Mouse (Mus musculus) G1E (cell line): ENCODE results near the gene 4933407L21Rik.

Source experiments
- CTCF ChIP-seq: IDR thresholded peaks from 2 replicates; pipeline ENCODE4 v1.5.1; 2012; ENCODE audit warnings: low read depth, low read length, inconsistent platforms, mixed read lengths
- GATA2 ChIP-seq: IDR thresholded peaks from 2 replicates; pipeline ENCODE4 v1.6.1; 2012; ENCODE audit warnings: low read depth, low read length, inconsistent platforms, borderline replicate concordance
- TAL1 ChIP-seq: conservative IDR thresholded peaks from 2 replicates; pipeline ENCODE4 v1.6.1; 2012; ENCODE audit warnings: low read depth, low read length, inconsistent platforms, mixed read lengths

- TF ChIP-seq CTCF, result no peak
- TF ChIP-seq GATA2, result no peak
- no peak for TF ChIP-seq TAL1
These were observed 53.6 kb downstream of the 4933407L21Rik start for GRCm38 (mm10) chr1:85981738-85982357.
